Comparison of ENCODE assay signal across 31 mouse cellular contexts in the genomic region with DNA sequence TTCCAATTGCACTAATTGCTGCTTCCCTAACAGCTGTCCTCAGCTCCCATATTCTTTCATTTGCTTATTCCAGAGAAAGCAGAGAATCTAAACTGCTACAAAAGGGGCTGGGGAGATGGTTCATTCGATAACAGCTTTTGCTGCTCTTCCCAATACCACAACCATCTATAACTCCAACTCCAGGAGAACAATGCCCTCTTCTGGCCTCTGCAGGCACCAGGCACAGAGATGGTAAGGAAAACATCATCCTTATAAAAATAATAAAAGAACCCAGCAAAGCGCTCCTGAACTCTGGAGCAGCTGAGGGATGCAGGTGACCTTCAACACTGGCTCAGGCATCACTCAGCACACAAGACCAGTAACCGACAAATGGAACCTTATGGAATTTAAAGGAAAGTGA. TPM values are rescaled to one million over a fixed set of nuclear protein-coding genes. Genes with fewer than 3 reads are reported as not detected.
DNase-seq lines count a peak whose midpoint lies in the region; ATAC-seq and TF ChIP-seq lines count a peak whose summit lies in the region.
"Had no signal": no experiment of that assay in that cellular context is flagged by ENCODE, and none has a peak within 500 bp of the region (broad histone marks: within the 10 kb centered on the region; RNA-seq: fewer than 3 reads in every experiment).

No protein-coding gene starts in this region.

- H3K4me1 ChIP-seq in forebrain, postnatal 0 days (ENCODE audit: insufficient read depth) = no peaks in the 10 kb centered on the region
- no peaks in the 10 kb centered on the region for H3K4me1 ChIP-seq in forebrain, embryonic 16.5 days (replicated peaks; ENCODE audit: control insufficient read depth, insufficient read depth, low read length)
- H3K4me1 ChIP-seq in kidney, postnatal 0 days (replicated peaks; ENCODE audit: insufficient read depth, low read length) = no peaks in the 10 kb centered on the region
- no peaks in the 10 kb centered on the region for H3K4me1 ChIP-seq in cortical plate, adult 2 months (ENCODE audit: control insufficient read depth, insufficient read depth, low read length)
- H3K4me1 ChIP-seq: embryonic facial prominence, embryonic 13.5 days; forebrain, embryonic 10.5 days; forebrain, embryonic 15.5 days; hindbrain, embryonic 13.5 days; limb, embryonic 13.5 days; midbrain, embryonic 13.5 days had no signal

- 87% methylated on average over 3 of the region's 3 CpGs for WGBS in forebrain, postnatal 0 days
- 92% methylated on average over 3 of the region's 3 CpGs for WGBS in forebrain, embryonic 16.5 days
- WGBS in kidney, postnatal 0 days = 91% methylated on average over 3 of the region's 3 CpGs

- H3K27me3 ChIP-seq in forebrain, postnatal 0 days (ENCODE audit: insufficient read depth, low read length) = no peaks in the 10 kb centered on the region
- H3K27me3 ChIP-seq in forebrain, embryonic 16.5 days (replicated peaks; ENCODE audit: control insufficient read depth, insufficient read depth, low read length) = no peaks in the 10 kb centered on the region
- no peaks in the 10 kb centered on the region for H3K27me3 ChIP-seq in kidney, postnatal 0 days (ENCODE audit: insufficient read depth, low read length)
- H3K27me3 ChIP-seq: embryonic facial prominence, embryonic 13.5 days; forebrain, embryonic 15.5 days; hindbrain, embryonic 13.5 days; limb, embryonic 13.5 days; megakaryocyte, embryonic 14.5 days; midbrain, embryonic 13.5 days had no signal

- no peak for DNase-seq in forebrain, postnatal 0 days
- no peak for DNase-seq in kidney, postnatal 0 days (ENCODE audit: low spot score)
- no peak for DNase-seq in kidney, postnatal 25 days
- DNase-seq in 3T3-L1 (ENCODE audit: low read depth, low spot score) = peak; percentile 17
- DNase-seq in frontal cortex, postnatal 14 days (ENCODE audit: low spot score in 2 of 2) = no peak
- DNase-seq: adrenal gland, adult 2 months; adrenal gland, postnatal 36 days; cerebellum, adult 9-11 months; gastrocnemius, postnatal 14 days; heart, adult 11 months; heart, postnatal 4 days; kidney, adult 2 months; layer of hippocampus, adult 9-11 months; lung, adult 18-20 months; lung, postnatal 4 days; retina, postnatal 1 day; right cerebral cortex, postnatal 14 days; thymus, postnatal 25 days had no signal

- TF ChIP-seq POLR2A in cortical plate, adult 2 months (IDR thresholded peaks at IDR 0.05; ENCODE audit: extremely low read depth, insufficient read depth, low read length) = no peak

- H3K9ac ChIP-seq in forebrain, postnatal 0 days = no peak overlapping the region
- no peak overlapping the region for H3K9ac ChIP-seq in forebrain, embryonic 16.5 days (replicated peaks; ENCODE audit: low read depth, low read length)
- no peak overlapping the region for H3K9ac ChIP-seq in kidney, postnatal 0 days (ENCODE audit: low read depth, low read length)
- H3K9ac ChIP-seq: embryonic facial prominence, embryonic 13.5 days; forebrain, embryonic 15.5 days; hindbrain, embryonic 13.5 days; limb, embryonic 13.5 days; midbrain, embryonic 13.5 days had no signal

- H3K9me3 ChIP-seq in forebrain, postnatal 0 days (ENCODE audit: low read length) = no peaks in the 10 kb centered on the region
- no peaks in the 10 kb centered on the region for H3K9me3 ChIP-seq in forebrain, embryonic 16.5 days (ENCODE audit: control insufficient read depth, low read length)
- H3K9me3 ChIP-seq in kidney, postnatal 0 days (replicated peaks; ENCODE audit: low read length) = no peaks in the 10 kb centered on the region
- H3K9me3 ChIP-seq: embryonic facial prominence, embryonic 13.5 days; forebrain, embryonic 10.5 days; forebrain, embryonic 15.5 days; hindbrain, embryonic 13.5 days; limb, embryonic 13.5 days; megakaryocyte, embryonic 14.5 days; midbrain, embryonic 13.5 days had no signal

- no peak overlapping the region for H3K4me3 ChIP-seq in forebrain, postnatal 0 days (ENCODE audit: low read depth, low read length)
- no peak overlapping the region for H3K4me3 ChIP-seq in forebrain, embryonic 16.5 days (replicated peaks; ENCODE audit: low read length)
- H3K4me3 ChIP-seq in kidney, postnatal 0 days (replicated peaks; ENCODE audit: low read depth, low read length) = no peak overlapping the region
- no peak overlapping the region for H3K4me3 ChIP-seq in cortical plate, adult 2 months (ENCODE audit: insufficient read depth, low read length)
- H3K4me3 ChIP-seq: embryonic facial prominence, embryonic 13.5 days; forebrain, embryonic 10.5 days; forebrain, embryonic 15.5 days; hindbrain, embryonic 13.5 days; limb, embryonic 13.5 days; megakaryocyte, embryonic 14.5 days; midbrain, embryonic 13.5 days had no signal

- TF ChIP-seq CTCF in forebrain, postnatal 0 days (IDR thresholded peaks at IDR 0.05; ENCODE audit: low read depth) = peak; percentile 34; the same call in 1 of the 2 replicates
- peak; percentile 21; the same call in 1 of the 2 replicates for TF ChIP-seq CTCF in kidney, postnatal 0 days (IDR thresholded peaks at IDR 0.05; ENCODE audit: low read depth)
- 0 out of 2 replicates have a peak, but pooled peaks have one; percentile 12 for TF ChIP-seq CTCF in cortical plate, adult 2 months (IDR thresholded peaks at IDR 0.05; ENCODE audit: extremely low read depth, insufficient read depth, low read length)

- no peak overlapping the region for H3K27ac ChIP-seq in forebrain, postnatal 0 days (ENCODE audit: low read depth, low read length)
- no peak overlapping the region for H3K27ac ChIP-seq in forebrain, embryonic 16.5 days (ENCODE audit: low read length)
- no peak overlapping the region for H3K27ac ChIP-seq in kidney, postnatal 0 days
- H3K27ac ChIP-seq in cortical plate, adult 2 months (ENCODE audit: insufficient read depth, low read length) = no peak overlapping the region
- H3K27ac ChIP-seq: embryonic facial prominence, embryonic 13.5 days; forebrain, embryonic 10.5 days; forebrain, embryonic 15.5 days; hindbrain, embryonic 13.5 days; limb, embryonic 13.5 days; midbrain, embryonic 13.5 days had no signal

- no peak overlapping the region for H3K4me2 ChIP-seq in forebrain, postnatal 0 days (ENCODE audit: low read depth)
- H3K4me2 ChIP-seq in forebrain, embryonic 16.5 days (ENCODE audit: low read length) = no peak overlapping the region
- H3K4me2 ChIP-seq in kidney, postnatal 0 days (ENCODE audit: low read length) = no peak overlapping the region
- H3K4me2 ChIP-seq: embryonic facial prominence, embryonic 13.5 days; forebrain, embryonic 15.5 days; heart, embryonic 11.5 days; hindbrain, embryonic 13.5 days; limb, embryonic 13.5 days; liver, embryonic 11.5 days; midbrain, embryonic 13.5 days had no signal

- peaks cover 60% of the 10 kb centered on the region for H3K36me3 ChIP-seq in forebrain, postnatal 0 days (ENCODE audit: insufficient read depth)
- H3K36me3 ChIP-seq in forebrain, embryonic 16.5 days (ENCODE audit: control insufficient read depth, insufficient read depth) = peaks cover 32% of the 10 kb centered on the region
- peaks cover 25% of the 10 kb centered on the region for H3K36me3 ChIP-seq in kidney, postnatal 0 days (ENCODE audit: insufficient read depth, low read length)

- no peak for ATAC-seq in forebrain, postnatal 0 days
- ATAC-seq in forebrain, embryonic 16.5 days = no peak
- no peak for ATAC-seq in kidney, postnatal 0 days (replicated peaks; ENCODE audit: low FRiP score, low read depth)
- ATAC-seq: forebrain, embryonic 15.5 days; inflammation-experienced regulatory T-cells, adult 6 months; lung, postnatal 0 days; midbrain, embryonic 13.5 days had no signal

RNA-seq across cellular contexts. Expression of a gene that starts 33.3 kb away (rescaled TPM):
- total RNA-seq in forebrain, postnatal 0 days (2014; rRNA removed) = 15.0 and 38.7 TPM in 2 replicates
- 8.5 and 10.5 TPM in 2 replicates for polyA plus RNA-seq in forebrain, postnatal 0 days (2015; fragmentation: Nextera tagmentation; extraction: Ambion mirVana)
- 30.5 and 30.6 TPM in 2 replicates for polyA plus RNA-seq in forebrain, embryonic 16.5 days (2015; fragmentation: Nextera tagmentation; extraction: Ambion mirVana)
- 20.5 and 24.3 TPM in 2 replicates for polyA plus RNA-seq in kidney, postnatal 0 days (2015; fragmentation: Nextera tagmentation; extraction: Ambion mirVana)
- polyA plus RNA-seq in cortical plate, adult 2 months (2012; rRNA removed) = 18.8 and 21.9 TPM in 2 replicates
